Mouse (Mus musculus) heart, embryonic 11.5 days (tissue): ENCODE results near the gene Rpl6. TPM values are rescaled to one million over a fixed set of nuclear protein-coding genes. Genes with fewer than 3 reads are reported as not detected.

Experiments used
- ATAC-seq: fragments of 200-750 bp; cut with Nextera tagmentation; replicated peaks from 2 replicates; pipeline ENCODE4 v1.8.0; 2017; ENCODE audit warnings: moderate library complexity; ENCODE audit not compliant: insufficient number of reproducible peaks, low FRiP score, low TSS enrichment
- H3K27ac ChIP-seq: fragments of 300-500 bp; sonication (generic); 2 replicates; pipeline ENCODE4 v1.5.1; 2014; ENCODE audit warnings: mild to moderate bottlenecking, low read depth, low read length
- H3K27me3 ChIP-seq: fragments of 300-500 bp; sonication (generic); 2 replicates; pipeline ENCODE4 v1.6.1; 2014; ENCODE audit warnings: mild to moderate bottlenecking, low read length, mixed read lengths; ENCODE audit not compliant: control insufficient read depth, insufficient read depth
- H3K36me3 ChIP-seq: fragments of 300-500 bp; sonication (generic); 2 replicates; pipeline ENCODE4 v1.6.1; 2014; ENCODE audit warnings: mild to moderate bottlenecking, low read length, moderate library complexity, mixed read lengths; ENCODE audit not compliant: control insufficient read depth, insufficient read depth
- H3K4me1 ChIP-seq: fragments of 300-500 bp; sonication (generic); 2 replicates; pipeline ENCODE4 v1.6.1; 2014; ENCODE audit warnings: low read length; ENCODE audit not compliant: control insufficient read depth, insufficient read depth
- H3K4me2 ChIP-seq: fragments of 300-500 bp; sonication (generic); 2 replicates; pipeline ENCODE4 v1.6.1; 2014; ENCODE audit warnings: mild to moderate bottlenecking, moderate library complexity
- H3K4me3 ChIP-seq: fragments of 300-500 bp; sonication (generic); 2 replicates; pipeline ENCODE4 v1.5.1; 2014; ENCODE audit warnings: low read depth, low read length
- H3K9ac ChIP-seq: fragments of 300-500 bp; sonication (generic); 2 replicates; pipeline ENCODE4 v1.6.1; 2014; ENCODE audit warnings: mild to moderate bottlenecking, low read depth, low read length, moderate library complexity
- H3K9me3 ChIP-seq: fragments of 300-500 bp; sonication (generic); replicated peaks from 2 replicates; pipeline ENCODE4 v1.6.1; 2016; ENCODE audit warnings: low read length; ENCODE audit not compliant: control insufficient read depth
- WGBS: fragments of 180-500 bp; shearing (Covaris S2); extraction: QIAGEN DNeasy Blood & Tissue Kit; methylation state at CpG from one replicate; pipeline ENCODE4 v1.1.7; 2014; ENCODE audit not compliant: insufficient replicate concordance; 5-methylcytosine and 5-hydroxymethylcytosine counted together
- polyA plus RNA-seq: library from polyadenylated mRNA; unstranded; fragments of >200 nt; fragmentation: Nextera tagmentation; extraction: Ambion mirVana; gene quantifications from 2 replicates; pipeline ENCODE4 v1.2.1, GENCODE M21; 2014

The Rpl6 gene
- polyA plus RNA-seq, 1 experiment from 2014 or later: 592 TPM

DNA sequence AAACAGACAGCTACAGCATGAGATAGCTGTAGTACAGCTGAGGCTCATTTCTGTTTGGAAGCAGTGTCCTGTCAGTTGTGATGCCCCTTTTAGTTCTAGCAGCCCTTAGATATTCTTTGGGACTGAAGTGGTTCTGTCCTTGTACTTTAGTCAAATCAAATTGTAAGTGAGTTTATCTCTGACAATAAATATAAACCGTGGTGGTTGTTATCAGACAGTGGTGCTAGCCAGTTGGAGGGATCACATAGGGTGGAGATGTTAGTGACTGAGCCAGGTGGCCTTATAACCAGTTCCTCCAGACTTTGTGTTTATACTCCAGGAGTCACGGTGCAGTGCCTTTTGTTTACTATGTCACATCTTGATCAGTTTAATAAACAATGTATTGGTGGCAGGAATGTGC lies 29.4 kb downstream of the Rpl6 start:
- Histone ChIP-seq H3K36me3 (no peaks in the 10 kb centered on the region), H3K27ac (no peak overlapping the region), H3K9me3 (no peaks in the 10 kb centered on the region), H3K4me2 (no peak overlapping the region), H3K27me3 (no peaks in the 10 kb centered on the region), H3K4me1 (peaks cover 13% of the 10 kb centered on the region; the same call in 1 of the 2 replicates), H3K9ac (no peak overlapping the region), H3K4me3 (no peak overlapping the region)
- no peak for ATAC-seq
- WGBS: 62% methylated on average over 2 of the region's 2 CpGs

DNA sequence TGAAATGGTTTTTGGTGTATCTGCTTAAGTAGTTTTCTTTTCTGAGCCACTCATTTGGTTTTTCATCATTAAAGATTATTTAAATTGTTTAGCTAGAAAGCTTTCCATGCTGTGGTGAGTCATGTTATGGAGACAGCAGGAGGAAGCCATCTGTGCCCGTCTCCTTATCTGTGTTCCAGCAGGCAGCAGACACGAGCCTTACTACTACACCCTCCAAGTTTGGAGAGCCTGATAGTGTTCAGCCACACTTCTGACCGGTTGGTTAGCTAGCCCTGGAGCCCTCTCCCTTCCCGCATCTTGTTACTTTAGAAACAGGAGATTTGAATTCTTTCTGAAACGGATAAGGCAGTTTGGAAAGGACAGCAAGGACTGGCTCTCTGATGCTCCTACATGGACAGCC lies 31.9 kb downstream of the Rpl6 start:
- Histone ChIP-seq H3K4me1 (peaks cover 11% of the 10 kb centered on the region; the same call in 1 of the 2 replicates), H3K4me3 (no peak overlapping the region), H3K9me3 (no peaks in the 10 kb centered on the region), H3K36me3 (no peaks in the 10 kb centered on the region), H3K27ac (peak overlapping the region; percentile 76), H3K27me3 (no peaks in the 10 kb centered on the region), H3K4me2 (peak overlapping the region; percentile 32), H3K9ac (no peak overlapping the region; the same call in 1 of the 2 replicates)
- peak; percentile 93 for ATAC-seq
- 21% methylated on average over 5 of the region's 5 CpGs for WGBS

DNA sequence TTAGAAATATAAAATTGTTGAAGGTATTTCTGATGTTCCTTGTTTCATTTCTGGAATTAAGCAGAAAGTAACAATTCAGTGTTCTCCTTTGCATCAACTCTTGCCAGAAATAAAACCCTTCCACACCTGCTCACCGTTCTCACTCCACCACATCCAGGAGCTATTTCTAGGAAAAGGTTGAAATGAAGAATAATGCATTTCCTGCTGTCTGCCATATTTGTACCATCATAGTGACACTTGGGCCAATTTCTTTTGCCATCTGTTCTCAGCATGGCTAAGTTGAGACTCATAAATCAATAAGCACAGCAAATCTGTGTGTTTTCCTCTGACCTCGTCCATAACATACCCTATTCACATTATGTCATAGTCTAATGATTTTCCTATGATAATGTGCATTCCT lies 33.9 kb downstream of the Rpl6 start:
- Histone ChIP-seq H3K27me3 (no peaks in the 10 kb centered on the region), H3K4me3 (no peak overlapping the region), H3K4me1 (peaks cover 12% of the 10 kb centered on the region; the same call in 1 of the 2 replicates), H3K27ac (peak overlapping the region; percentile 29; the same call in 1 of the 2 replicates), H3K9me3 (no peaks in the 10 kb centered on the region), H3K9ac (no peak overlapping the region), H3K4me2 (no peak overlapping the region), H3K36me3 (no peaks in the 10 kb centered on the region)
- no peak for ATAC-seq
- 90% methylated on average over 2 of the region's 2 CpGs for WGBS

DNA sequence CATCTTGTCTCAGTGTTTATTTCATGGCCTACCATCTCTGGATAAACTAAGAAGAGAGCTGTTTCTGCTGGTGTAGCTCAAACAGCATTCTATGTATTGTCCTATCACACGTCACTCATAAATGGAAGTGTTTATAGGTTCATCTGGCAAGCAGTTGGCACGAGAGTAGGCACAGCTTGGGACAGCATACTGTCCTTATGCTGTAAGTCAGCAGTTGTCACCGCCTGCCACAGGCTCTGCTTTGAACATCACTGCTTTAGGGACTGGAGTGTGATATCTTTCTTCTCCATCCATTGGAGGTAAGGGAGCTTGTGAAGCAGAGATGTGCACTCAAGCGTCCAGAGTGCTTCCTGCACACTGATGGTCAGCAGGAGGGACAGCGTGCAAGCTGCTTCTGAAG lies 35.6 kb downstream of the Rpl6 start:
- H3K4me3 ChIP-seq: no peak overlapping the region
- no peak for ATAC-seq
- no peak overlapping the region for H3K4me2 ChIP-seq
- no peak overlapping the region for H3K9ac ChIP-seq
- H3K36me3 ChIP-seq: no peaks in the 10 kb centered on the region
- H3K27ac ChIP-seq: peak overlapping the region; percentile 24; the same call in 1 of the 2 replicates
- no peaks in the 10 kb centered on the region for H3K27me3 ChIP-seq
- WGBS: 69% methylated on average over 5 of the region's 5 CpGs
- H3K4me1 ChIP-seq: peaks cover 12% of the 10 kb centered on the region; the same call in 1 of the 2 replicates
- no peaks in the 10 kb centered on the region for H3K9me3 ChIP-seq

DNA sequence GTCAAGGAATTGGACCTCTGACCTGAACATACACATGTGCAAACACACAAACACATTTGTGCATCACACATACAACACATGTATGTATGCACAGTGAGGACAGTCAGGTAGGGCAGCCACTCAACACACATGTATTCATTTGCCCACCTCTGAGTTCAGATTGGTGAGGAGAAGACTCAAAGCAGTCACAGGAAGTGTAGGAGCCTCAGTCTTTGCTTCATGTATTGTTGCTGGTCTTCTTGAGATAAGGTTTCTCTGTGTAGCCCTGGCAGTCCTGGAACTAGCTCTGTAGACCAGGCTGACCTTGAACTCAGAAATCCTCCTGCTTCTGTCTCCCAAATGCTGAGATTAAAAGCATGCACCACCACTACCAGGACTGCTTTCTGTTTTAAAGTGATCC lies 36.9 kb downstream of the Rpl6 start:
- H3K4me3 ChIP-seq: no peak overlapping the region
- no peaks in the 10 kb centered on the region for H3K36me3 ChIP-seq
- ATAC-seq: no peak
- no peak overlapping the region for H3K4me2 ChIP-seq
- H3K27me3 ChIP-seq: no peaks in the 10 kb centered on the region
- no peaks in the 10 kb centered on the region for H3K9me3 ChIP-seq
- H3K4me1 ChIP-seq: peaks cover 15% of the 10 kb centered on the region; the same call in 1 of the 2 replicates
- H3K27ac ChIP-seq: 0 out of 2 replicates have a peak overlapping the region, but pooled peaks have one; percentile 10
- no peak overlapping the region for H3K9ac ChIP-seq

DNA sequence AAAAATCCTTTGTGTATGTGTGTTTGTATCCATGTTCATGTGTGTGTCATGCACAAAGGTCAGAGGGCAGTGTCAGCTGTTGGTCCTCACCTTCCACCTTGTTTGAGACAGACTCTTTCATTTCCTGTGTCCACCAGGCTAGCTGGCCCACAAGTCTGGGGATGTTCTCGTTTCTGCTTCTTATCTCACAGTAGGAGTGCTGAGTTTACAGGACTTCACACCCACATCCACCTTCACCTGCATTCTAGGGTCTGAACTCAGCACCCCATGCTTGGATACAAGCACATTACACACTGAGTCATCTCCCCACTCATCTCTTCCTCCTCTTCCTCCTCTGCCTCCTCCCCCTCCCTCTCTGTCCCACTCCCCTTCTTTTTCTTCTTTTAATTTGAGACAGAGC lies 38.0 kb downstream of the Rpl6 start:
- ATAC-seq: no peak
- peak overlapping the region; percentile 7; the same call in 1 of the 2 replicates for H3K4me2 ChIP-seq

DNA sequence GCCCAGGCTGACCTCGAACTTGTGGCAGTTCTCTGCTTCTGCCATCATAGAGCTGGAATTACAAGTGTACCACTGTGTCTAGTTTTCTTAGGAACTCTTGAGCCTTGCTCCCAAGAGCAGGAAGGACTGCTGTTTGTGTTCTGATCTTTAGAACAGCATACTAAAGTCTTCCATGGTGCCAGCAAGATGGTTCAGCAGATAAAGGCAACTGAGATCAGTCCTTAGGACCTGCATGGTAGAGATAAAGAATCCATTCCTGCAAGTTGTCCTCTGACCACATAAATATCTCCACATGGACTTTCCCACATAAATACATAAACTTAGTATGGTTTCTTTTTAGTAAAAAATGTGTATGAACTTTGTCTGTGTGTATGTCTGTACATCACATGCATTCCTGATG lies 38.4 kb downstream of the Rpl6 start:
- ATAC-seq: 0 out of 2 replicates have a peak, but pooled peaks have one; percentile 70
- 79% methylated on average over 1 of the region's 1 CpGs for WGBS
- Histone ChIP-seq H3K4me3 (no peak overlapping the region), H3K4me1 (peaks cover 9% of the 10 kb centered on the region; the same call in 1 of the 2 replicates), H3K27ac (peak overlapping the region; percentile 74), H3K36me3 (no peaks in the 10 kb centered on the region), H3K27me3 (no peaks in the 10 kb centered on the region), H3K9me3 (no peaks in the 10 kb centered on the region), H3K4me2 (peak overlapping the region; percentile 7; the same call in 1 of the 2 replicates), H3K9ac (no peak overlapping the region)

More for the DNA sequence above, 38.0 kb downstream of the Rpl6 start:
- no peaks in the 10 kb centered on the region for H3K9me3 ChIP-seq
- peaks cover 9% of the 10 kb centered on the region; the same call in 1 of the 2 replicates for H3K4me1 ChIP-seq
- H3K9ac ChIP-seq: no peak overlapping the region
- H3K27ac ChIP-seq: peak overlapping the region; percentile 74
- H3K4me3 ChIP-seq: no peak overlapping the region
- H3K36me3 ChIP-seq: no peaks in the 10 kb centered on the region
- 10% methylated on average over 1 of the region's 1 CpGs for WGBS
- H3K27me3 ChIP-seq: no peaks in the 10 kb centered on the region

DNA sequence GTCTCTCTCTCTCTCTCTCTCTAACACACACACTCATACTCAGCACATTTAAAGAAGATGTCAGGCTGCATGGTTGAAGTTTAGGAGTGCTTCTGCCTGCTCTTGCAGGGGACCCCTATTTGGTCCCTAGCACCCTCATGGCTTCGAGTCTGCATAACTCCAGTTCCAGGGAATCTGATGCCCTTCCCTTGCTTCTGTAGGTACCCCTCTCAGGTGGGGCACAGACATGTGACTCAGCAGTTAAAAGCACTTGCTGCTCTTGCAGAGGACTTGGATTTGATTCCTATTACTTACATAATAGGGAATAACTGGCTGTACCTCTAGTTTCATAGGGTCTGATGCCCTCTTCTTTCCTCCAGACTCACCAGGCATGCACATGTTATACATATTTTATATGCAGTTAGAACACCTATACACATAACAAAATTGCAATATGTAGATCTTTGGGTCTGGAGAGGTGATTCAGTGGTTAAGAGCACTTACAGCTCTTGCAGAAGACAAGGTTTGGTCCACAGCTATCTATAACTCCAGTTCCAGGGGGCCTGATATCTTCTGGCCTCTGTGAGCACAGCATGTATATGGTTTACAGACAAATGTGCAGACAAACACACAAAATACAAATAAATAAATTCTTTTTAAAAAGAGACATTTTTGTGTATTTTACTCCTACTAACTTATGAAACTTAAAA lies 39.5 kb downstream of the Rpl6 start:
- Histone ChIP-seq H3K4me3 (no peak overlapping the region), H3K9me3 (no peaks in the 10 kb centered on the region), H3K27ac (peak overlapping the region; percentile 59), H3K9ac (no peak overlapping the region), H3K36me3 (no peaks in the 10 kb centered on the region), H3K27me3 (no peaks in the 10 kb centered on the region), H3K4me1 (peaks cover 9% of the 10 kb centered on the region; the same call in 1 of the 2 replicates), H3K4me2 (no peak overlapping the region)
- no peak for ATAC-seq
- WGBS: 77% methylated on average over 1 of the region's 1 CpGs

DNA sequence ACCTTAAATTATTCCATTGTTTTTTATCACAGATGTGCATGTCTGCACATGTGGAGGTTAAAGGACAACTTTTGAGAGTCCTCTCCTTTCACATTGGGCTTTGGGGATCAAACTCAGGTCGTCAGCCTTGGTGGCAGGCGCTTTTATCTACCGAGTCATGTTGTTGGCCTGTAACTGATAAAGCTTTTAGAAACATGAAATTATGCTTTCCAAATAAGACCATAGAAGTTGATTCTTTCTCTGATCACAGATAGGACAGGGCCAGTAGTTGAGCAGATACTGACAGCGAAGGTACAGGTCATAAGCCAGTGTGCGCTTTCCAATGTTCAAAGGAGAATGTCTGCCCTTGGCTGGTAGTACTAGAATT lies 40.1 kb downstream of the Rpl6 start:
- WGBS: 68% methylated on average over 5 of the region's 5 CpGs
- no peaks in the 10 kb centered on the region for H3K9me3 ChIP-seq
- no peak for ATAC-seq
- no peak overlapping the region for H3K9ac ChIP-seq
- H3K27ac ChIP-seq: peak overlapping the region; percentile 59
- H3K27me3 ChIP-seq: no peaks in the 10 kb centered on the region
- H3K4me1 ChIP-seq: peaks cover 9% of the 10 kb centered on the region; the same call in 1 of the 2 replicates
- no peaks in the 10 kb centered on the region for H3K36me3 ChIP-seq
- no peak overlapping the region for H3K4me2 ChIP-seq
- H3K4me3 ChIP-seq: no peak overlapping the region
